Mouse (Mus musculus) liver, embryonic 11.5 days (tissue): ENCODE data around the gene Ssr4. TPM values are rescaled to one million over a fixed set of nuclear protein-coding genes. Genes with fewer than 3 reads are reported as not detected.
A peak's percentile ranks its signal among the peaks of the same experiment; 100 is the strongest.

Experiments used
- ATAC-seq: fragments of 200-750 bp; cut with Nextera tagmentation; replicated peaks from 2 replicates; pipeline ENCODE4 v1.8.0; 2017; ENCODE audit warnings: moderate number of reproducible peaks, mild to moderate bottlenecking, moderate TSS enrichment, moderate library complexity; ENCODE audit not compliant: low FRiP score
- DNase-seq: peaks from one replicate; pipeline ENCODE4 v3.0.0-alpha.2; 2017; ENCODE audit warnings: low spot score
- H3K27ac ChIP-seq: fragments of 300-500 bp; sonication (generic); 2 replicates; pipeline ENCODE4 v1.5.1; 2014; ENCODE audit warnings: mild to moderate bottlenecking, low read depth, low read length, control low read depth
- H3K27me3 ChIP-seq: fragments of 300-500 bp; sonication (generic); replicated peaks from 2 replicates; pipeline ENCODE4 v1.6.1; 2014; ENCODE audit warnings: low read length, mixed read lengths; ENCODE audit not compliant: control insufficient read depth, insufficient read depth
- H3K36me3 ChIP-seq: fragments of 300-500 bp; sonication (generic); 2 replicates; pipeline ENCODE4 v1.6.1; 2014; ENCODE audit warnings: mild to moderate bottlenecking, low read length, moderate library complexity, mixed read lengths; ENCODE audit not compliant: control insufficient read depth, insufficient read depth
- H3K4me1 ChIP-seq: fragments of 300-500 bp; sonication (generic); replicated peaks from 2 replicates; pipeline ENCODE4 v1.6.1; 2014; ENCODE audit warnings: low read length, mixed read lengths; ENCODE audit not compliant: control insufficient read depth, insufficient read depth
- H3K4me2 ChIP-seq: fragments of 300-500 bp; sonication (generic); 2 replicates; pipeline ENCODE4 v1.6.1; 2014; ENCODE audit warnings: mild to moderate bottlenecking, control low read depth, moderate library complexity
- H3K4me3 ChIP-seq: fragments of 300-500 bp; sonication (generic); 2 replicates; pipeline ENCODE4 v1.5.1; 2014; ENCODE audit warnings: low read depth, low read length, control low read depth
- H3K9ac ChIP-seq: fragments of 300-500 bp; sonication (generic); 2 replicates; pipeline ENCODE4 v1.6.1; 2014; ENCODE audit warnings: low read depth, low read length, control low read depth
- H3K9me3 ChIP-seq: fragments of 300-500 bp; sonication (generic); 2 replicates; pipeline ENCODE4 v1.6.1; 2016; ENCODE audit warnings: low read length, inconsistent platforms, mixed read lengths; ENCODE audit not compliant: control insufficient read depth
- WGBS: fragments of 180-500 bp; shearing (Covaris S2); extraction: QIAGEN DNeasy Blood & Tissue Kit; methylation state at CpG from one replicate; pipeline ENCODE4 v1.1.7; 2014; 5-methylcytosine and 5-hydroxymethylcytosine counted together
- polyA plus RNA-seq: library from polyadenylated mRNA; unstranded; fragments of >200 nt; fragmentation: Nextera tagmentation; extraction: Ambion mirVana; gene quantifications from 2 replicates; pipeline ENCODE4 v1.2.1, GENCODE M21; 2014

Gene Ssr4
- polyA plus RNA-seq, 1 experiment from 2014 or later = 230 TPM

DNA sequence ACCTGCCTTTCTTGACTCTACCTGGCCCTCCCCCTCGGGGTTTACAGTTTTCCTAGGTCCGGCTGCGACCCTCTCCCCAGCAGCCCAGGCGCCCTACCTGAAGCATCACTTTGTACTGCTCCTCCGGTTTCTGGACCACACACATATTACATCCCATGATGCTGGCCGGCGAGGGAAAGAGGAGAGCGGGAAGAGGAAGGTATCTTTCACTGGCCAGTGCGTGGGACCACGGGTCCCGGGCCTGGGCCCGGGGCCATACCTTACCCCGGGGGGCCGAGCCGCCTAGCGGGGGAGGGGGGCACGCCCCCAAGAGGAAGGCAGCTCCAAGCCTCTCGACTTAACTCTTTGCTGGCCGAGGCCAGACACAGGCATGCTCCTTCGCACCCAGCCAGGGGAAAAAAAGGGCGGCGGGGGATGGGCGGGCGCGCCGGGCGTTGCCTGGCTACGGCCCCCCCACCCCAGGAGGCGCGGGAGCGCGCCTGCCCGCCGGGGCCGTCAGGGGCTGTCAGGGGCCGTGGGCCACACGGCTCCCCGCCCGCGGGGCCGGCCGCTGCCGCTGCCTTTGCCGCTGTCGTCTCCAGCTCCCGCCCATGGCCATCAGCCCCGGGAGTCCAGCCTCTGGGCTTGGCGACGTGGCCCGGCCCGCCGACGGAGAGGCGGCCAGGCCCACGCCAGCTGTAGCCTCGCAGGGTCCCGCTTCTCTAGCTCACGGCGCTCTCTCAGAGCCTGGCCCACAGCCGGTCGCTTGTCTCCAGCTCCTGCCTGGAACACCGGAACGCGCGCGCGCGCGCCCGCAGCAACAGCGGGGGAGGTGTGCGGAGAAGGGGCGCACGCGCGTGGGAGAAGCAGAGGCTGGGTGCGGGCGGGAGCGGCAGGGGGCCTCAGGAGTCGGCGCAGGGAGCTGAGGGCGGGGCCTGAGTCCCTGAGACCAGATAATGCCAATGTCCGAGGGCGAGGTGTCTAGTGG lies 37.6 kb downstream of the Ssr4 start, which contains the start of gene Pdzd4:
Gene Pdzd4, minus strand, starts transcription at position 785 of the 967 bp plus-strand sequence.
- Histone ChIP-seq H3K9ac (peak within 1 kb of the TSS; percentile 43; the same call in 1 of the 2 replicates), H3K9me3 (no peaks in the 10 kb centered on the region), H3K27me3 (peaks cover 40% of the 10 kb centered on the region), H3K4me2 (peak within 1 kb of the TSS; percentile 81), H3K4me1 (0 out of 2 replicates have a peak, but pooled peaks cover 3% of the 10 kb centered on the region), H3K36me3 (no peaks in the 10 kb centered on the region), H3K27ac (no peak within 1 kb of the TSS), H3K4me3 (peak within 1 kb of the TSS; percentile 56)
- DNase-seq (peak; percentile 47), ATAC-seq (no peak; the same call in 1 of the 2 replicates)
- WGBS = 11% methylated on average over 71 of the region's 84 CpGs

DNA sequence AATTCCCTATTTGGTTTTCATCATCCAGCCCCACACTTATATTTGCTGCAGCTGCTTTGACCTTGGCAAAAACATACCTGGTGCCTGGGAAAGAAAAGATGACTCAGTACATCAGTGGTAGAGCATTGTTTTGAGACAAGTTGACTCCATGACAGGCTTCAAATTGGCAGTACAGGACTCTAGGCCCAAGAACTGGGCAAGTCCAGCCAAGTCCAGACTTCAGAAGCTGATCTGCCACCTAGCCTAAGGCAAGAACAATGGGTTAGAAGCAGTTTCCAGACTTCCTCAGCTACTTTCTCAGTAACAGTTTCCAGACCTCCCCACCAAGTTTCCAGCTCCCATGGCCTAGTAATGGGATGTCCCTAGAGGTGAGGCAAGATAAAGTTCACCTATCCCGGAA lies 48.9 kb downstream of the Ssr4 start:
- 89% methylated on average over 1 of the region's 1 CpGs for WGBS

DNA sequence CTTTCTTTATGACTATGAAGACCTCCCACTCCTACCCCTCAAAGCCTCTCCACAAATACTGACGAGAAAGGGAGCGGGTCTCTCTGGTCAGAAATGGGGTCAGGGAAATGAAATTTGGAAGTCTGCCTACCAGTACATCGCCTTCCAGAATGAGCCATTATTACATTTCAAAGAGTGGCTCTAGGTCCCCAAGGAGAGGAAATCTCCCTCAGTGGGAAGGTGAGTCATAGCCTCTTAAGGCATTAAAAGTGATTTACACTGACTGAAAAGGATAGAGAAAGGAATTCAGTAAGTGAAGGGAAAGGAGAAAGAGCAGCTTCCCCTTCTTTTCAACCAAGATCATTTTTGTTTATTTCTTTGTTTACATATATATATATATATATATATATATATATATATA lies 49.9 kb downstream of the Ssr4 start:
- Histone ChIP-seq H3K27ac (no peak overlapping the region), H3K4me1 (no peaks in the 10 kb centered on the region), H3K27me3 (no peaks in the 10 kb centered on the region), H3K9ac (no peak overlapping the region), H3K4me3 (no peak overlapping the region), H3K4me2 (no peak overlapping the region), H3K36me3 (no peaks in the 10 kb centered on the region), H3K9me3 (no peaks in the 10 kb centered on the region)
- DNase-seq (no peak), ATAC-seq (no peak)
- 84% methylated on average over 3 of the region's 3 CpGs for WGBS

More for the DNA sequence above, 48.9 kb downstream of the Ssr4 start:
- Histone ChIP-seq H3K4me1 (no peaks in the 10 kb centered on the region), H3K27ac (no peak overlapping the region), H3K36me3 (no peaks in the 10 kb centered on the region), H3K4me2 (no peak overlapping the region), H3K27me3 (no peaks in the 10 kb centered on the region), H3K9ac (no peak overlapping the region), H3K4me3 (no peak overlapping the region), H3K9me3 (no peaks in the 10 kb centered on the region)
- no peak for ATAC-seq
- no peak for DNase-seq

Other genes with a start within 250 kb of the Ssr4 start
- 20.6 and 30.7 TPM in 2 replicates for gene Dusp9, start 147.6 kb upstream of the Ssr4 start, polyA plus RNA-seq
- gene Pnck, start 126.9 kb upstream of the Ssr4 start, polyA plus RNA-seq = 2.2 and 2.3 TPM in 2 replicates
- 2.2 and 2.4 TPM in 2 replicates for gene Slc6a8, start 113.9 kb upstream of the Ssr4 start, polyA plus RNA-seq
- gene Bcap31, start 70.9 kb upstream of the Ssr4 start, polyA plus RNA-seq = 258 and 265 TPM in 2 replicates
- 13.0 and 13.3 TPM in 2 replicates for gene Abcd1, start 70.4 kb upstream of the Ssr4 start, polyA plus RNA-seq
- gene Plxnb3, start 29.9 kb upstream of the Ssr4 start, polyA plus RNA-seq = 0.36 and 0.49 TPM in 2 replicates
- 0.81 and 1.3 TPM in 2 replicates for gene Srpk3, start 12.6 kb upstream of the Ssr4 start, polyA plus RNA-seq
- gene Idh3g, start 131 bp upstream of the Ssr4 start, polyA plus RNA-seq = 196 and 206 TPM in 2 replicates
- 0.25 and 0.86 TPM in 2 replicates for gene Pdzd4, start 37.9 kb downstream of the Ssr4 start, polyA plus RNA-seq
- gene Avpr2, start 105.1 kb downstream of the Ssr4 start, polyA plus RNA-seq = 0.17 and 0.22 TPM in 2 replicates
- gene L1cam, start 109.1 kb downstream of the Ssr4 start, polyA plus RNA-seq = 0.42 and 0.95 TPM in 2 replicates
- 10.2 and 12.9 TPM in 2 replicates for gene Arhgap4, start 134.8 kb downstream of the Ssr4 start, polyA plus RNA-seq
- gene Naa10, start 134.9 kb downstream of the Ssr4 start, polyA plus RNA-seq = 210 TPM in 2 replicates
- gene Renbp, start 143.8 kb downstream of the Ssr4 start, polyA plus RNA-seq = 30.3 and 32.5 TPM in 2 replicates
- gene Hcfc1, start 179.3 kb downstream of the Ssr4 start, polyA plus RNA-seq = 68.6 and 72.8 TPM in 2 replicates
- gene Irak1, start 236.9 kb downstream of the Ssr4 start, polyA plus RNA-seq = 51.8 and 61.0 TPM in 2 replicates